Mouse (Mus musculus) ZHBTc4 (cell line): ENCODE measurements around the gene Olfr394.
"Not testable (repeated sequence)": the region's sequence is repeated elsewhere in the genome, so short reads cannot be mapped to it uniquely, and the experiment has no call there.

Source experiments
- DNase-seq: peaks from one replicate; pipeline ENCODE4 v3.0.0-alpha.2; 2011; ENCODE audit warnings: low read depth, low spot score

Gene Olfr394

DNA sequence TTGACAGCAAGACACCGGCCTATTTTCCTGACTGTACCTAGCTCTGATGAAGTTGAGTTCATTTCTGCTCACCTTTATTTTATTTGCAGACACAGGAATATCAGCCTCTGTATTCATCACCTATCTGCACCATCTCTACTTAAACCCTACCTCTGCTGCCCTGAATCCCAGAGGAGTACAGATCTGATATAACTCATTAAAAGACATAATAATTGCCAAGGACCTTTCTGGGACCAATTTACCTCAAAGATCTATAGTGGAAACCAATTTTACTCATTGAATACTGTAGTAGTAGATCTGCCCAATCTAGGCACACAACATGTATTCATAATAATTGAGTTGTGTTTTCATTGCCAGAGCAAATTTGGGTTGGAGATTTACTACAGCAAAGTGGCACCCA is at the start of gene Olfr394:
TSS of gene Olfr394 (minus strand) at position 101 of the 400 bp plus-strand sequence.
- DNase-seq = no peak

DNA sequence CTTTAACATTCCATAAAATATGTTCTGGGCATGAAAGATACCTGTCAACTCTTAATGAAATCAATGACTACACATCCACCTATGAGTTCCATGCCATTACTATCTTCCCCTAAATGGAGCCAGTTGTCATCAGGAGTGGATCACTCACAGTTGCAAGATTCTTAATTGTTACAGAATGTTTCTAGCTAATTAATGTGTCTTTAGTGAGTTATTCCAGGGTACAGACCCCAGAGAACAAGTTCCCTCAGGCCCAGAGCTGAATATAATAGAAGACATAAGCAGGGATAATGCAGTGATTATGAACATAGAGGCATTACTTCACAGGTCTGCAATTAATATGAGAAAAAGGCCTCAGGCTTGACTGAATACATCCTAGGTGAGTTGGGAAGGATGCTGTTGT is 45.8 kb upstream of the Olfr394 start, which contains the start of gene Olfr23:
TSS of gene Olfr23 (plus strand) at position 301 of the 400 bp plus-strand sequence.
- no peak for DNase-seq

DNA sequence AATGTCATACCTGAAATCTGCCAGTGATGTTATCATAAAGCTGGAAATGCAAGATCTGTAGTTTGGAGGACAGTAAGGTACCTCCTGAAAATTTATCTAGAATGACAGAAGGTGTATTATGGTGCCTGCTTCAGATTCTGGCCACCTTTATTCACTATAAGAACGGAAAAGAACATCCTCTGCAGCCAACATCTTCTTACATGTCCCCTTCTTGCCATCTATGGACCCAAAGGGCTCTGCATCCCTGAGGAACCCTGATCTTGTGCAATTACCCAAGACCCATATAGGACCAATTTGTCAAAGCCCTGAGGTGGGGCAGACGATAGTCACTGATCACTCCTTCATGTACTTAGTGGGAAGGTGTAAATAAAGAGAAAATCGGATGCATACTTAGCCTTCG is 18.6 kb upstream of the Olfr394 start, which contains the start of gene Olfr395:
TSS of gene Olfr395 (minus strand) at position 101 of the 400 bp plus-strand sequence.
- DNase-seq = not testable (repeated sequence)

DNA sequence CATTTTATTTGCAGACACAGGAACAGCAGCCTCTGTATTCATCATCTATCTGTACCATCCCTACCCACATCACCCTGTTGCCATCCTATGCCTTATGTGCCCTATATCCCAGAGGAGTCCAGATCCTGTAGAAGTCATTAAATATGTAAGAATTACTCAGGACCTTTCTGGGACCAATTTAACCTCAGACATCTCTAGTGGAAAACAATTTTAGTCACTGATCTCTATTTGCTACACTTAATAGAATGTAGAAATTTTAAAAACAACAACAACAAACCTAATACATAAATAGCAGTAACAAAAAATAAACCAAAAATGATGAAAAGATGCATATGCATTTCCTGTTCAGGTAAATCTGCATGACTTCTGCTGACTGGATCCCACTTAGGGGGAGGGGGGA is 39.2 kb downstream of the Olfr394 start, which contains the start of gene Olfr393:
TSS of gene Olfr393 (minus strand) at position 101 of the 400 bp plus-strand sequence.
- no peak for DNase-seq
